8 mouse cellular contexts compared by ENCODE assay signal in the genomic region with DNA sequence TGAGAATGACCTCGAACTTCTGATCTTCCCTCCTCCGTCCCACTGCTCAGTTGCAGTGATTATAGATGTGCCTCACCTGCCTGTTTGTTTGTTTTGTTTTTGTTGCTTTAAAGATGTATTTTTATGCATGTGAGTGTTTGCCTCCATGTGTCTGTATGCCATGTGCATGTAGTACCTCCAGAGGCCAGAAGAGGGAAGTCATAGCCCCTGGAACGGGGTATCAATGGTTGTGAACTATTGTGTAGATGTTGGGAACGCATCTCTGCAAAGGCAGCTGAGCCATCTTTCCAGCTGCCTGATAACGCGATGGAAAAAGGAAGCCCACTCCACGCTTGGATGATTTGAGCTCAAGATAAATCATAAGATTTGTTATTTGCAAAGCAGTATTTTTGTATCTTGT.
A peak's percentile ranks its signal among the peaks of the same experiment; 100 is the strongest.
DNase-seq lines count a peak whose midpoint lies in the region; ATAC-seq and TF ChIP-seq lines count a peak whose summit lies in the region.
"Had no signal": no experiment of that assay in that cellular context is flagged by ENCODE, and none has a peak within 500 bp of the region (broad histone marks: within the 10 kb centered on the region; RNA-seq: fewer than 3 reads in every experiment).

No protein-coding gene starts in this region.

- no peak for TF ChIP-seq EP300 in ES-Bruce4 (IDR thresholded peaks at IDR 0.05; ENCODE audit: insufficient read depth, low read depth, low read length)

- TF ChIP-seq CTCF in kidney, adult 2 months (conservative IDR thresholded peaks at IDR 0.05; ENCODE audit: insufficient read depth, insufficient read length, low read depth, low read length): peak; percentile 53
- peak; percentile 3 for TF ChIP-seq CTCF in ES-Bruce4 (IDR thresholded peaks at IDR 0.05; ENCODE audit: low read depth, low read length)

- H3K36me3 ChIP-seq in kidney, adult 2 months (ENCODE audit: control insufficient read depth, insufficient read depth, low read length): no peaks in the 10 kb centered on the region
- no peaks in the 10 kb centered on the region for H3K36me3 ChIP-seq in kidney, embryonic 16.5 days (ENCODE audit: insufficient read depth, low read length)
- H3K36me3 ChIP-seq in ES-Bruce4 (ENCODE audit: control insufficient read depth, insufficient read depth, low read length, poor library complexity, severe bottlenecking): no peaks in the 10 kb centered on the region
- H3K36me3 ChIP-seq: embryonic facial prominence, embryonic 15.5 days had no signal

- no peaks in the 10 kb centered on the region for H3K4me1 ChIP-seq in kidney, adult 2 months (ENCODE audit: control insufficient read depth, insufficient read depth, low read length)
- H3K4me1 ChIP-seq in kidney, embryonic 16.5 days (ENCODE audit: insufficient read depth, low read length): 0 out of 2 replicates have a peak, but pooled peaks cover 3% of the 10 kb centered on the region
- H3K4me1 ChIP-seq in ES-Bruce4 (ENCODE audit: control insufficient read depth, insufficient read depth, low read length): no peaks in the 10 kb centered on the region
- H3K4me1 ChIP-seq: embryonic facial prominence, embryonic 15.5 days had no signal

- H3K9me3 ChIP-seq in kidney, embryonic 16.5 days (ENCODE audit: low read length): no peaks in the 10 kb centered on the region
- no peaks in the 10 kb centered on the region for H3K9me3 ChIP-seq in ES-Bruce4 (replicated peaks; ENCODE audit: control insufficient read depth, insufficient read depth, low read length, poor library complexity, severe bottlenecking)
- H3K9me3 ChIP-seq: embryonic facial prominence, embryonic 15.5 days had no signal

- ATAC-seq in kidney, embryonic 16.5 days (ENCODE audit: low FRiP score, low TSS enrichment): no peak

- H3K4me3 ChIP-seq in kidney, adult 2 months (ENCODE audit: insufficient read depth, low read depth, low read length): no peak overlapping the region
- no peak overlapping the region for H3K4me3 ChIP-seq in kidney, embryonic 16.5 days (ENCODE audit: low read length)
- H3K4me3 ChIP-seq in ES-Bruce4 (ENCODE audit: low read depth, low read length): no peak overlapping the region
- H3K4me3 ChIP-seq: embryonic facial prominence, embryonic 15.5 days had no signal

- WGBS in kidney, adult 2 months: 79% methylated on average over 7 of the region's 7 CpGs
- WGBS in kidney, embryonic 16.5 days: 71% methylated on average over 7 of the region's 7 CpGs

- no peak overlapping the region for H3K27ac ChIP-seq in kidney, adult 2 months (ENCODE audit: insufficient read depth, low read depth, low read length)
- no peak overlapping the region for H3K27ac ChIP-seq in kidney, embryonic 16.5 days (ENCODE audit: low read length)
- H3K27ac ChIP-seq in ES-Bruce4 (ENCODE audit: insufficient read depth, low read length): no peak overlapping the region
- H3K27ac ChIP-seq: embryonic facial prominence, embryonic 15.5 days had no signal

- no peaks in the 10 kb centered on the region for H3K27me3 ChIP-seq in kidney, adult 2 months (replicated peaks; ENCODE audit: control insufficient read depth, insufficient read depth, low read length)
- H3K27me3 ChIP-seq in kidney, embryonic 16.5 days (ENCODE audit: insufficient read depth, low read length): no peaks in the 10 kb centered on the region
- no peaks in the 10 kb centered on the region for H3K27me3 ChIP-seq in ES-Bruce4 (ENCODE audit: control insufficient read depth, insufficient read depth, low read length, poor library complexity, severe bottlenecking)
- H3K27me3 ChIP-seq: embryonic facial prominence, embryonic 15.5 days had no signal

- no peak for TF ChIP-seq POLR2A in kidney, adult 2 months (IDR thresholded peaks at IDR 0.05; ENCODE audit: low read depth, low read length)
- no peak for TF ChIP-seq POLR2A in ES-Bruce4 (IDR thresholded peaks at IDR 0.05; ENCODE audit: insufficient read depth, low read length)

- DNase-seq in kidney, adult 2 months: peak; percentile 41
- peak; percentile 67 to 72 for DNase-seq in B cell, adult 2 months
- DNase-seq in kidney, postnatal 4 days: peak; percentile 45 to 51
- no peak for DNase-seq in ovary, postnatal 14 days (ENCODE audit: low spot score)
- no peak for DNase-seq in gastrocnemius, adult 18-20 months (ENCODE audit: low spot score)

- no peak overlapping the region for H3K9ac ChIP-seq in kidney, embryonic 16.5 days (replicated peaks; ENCODE audit: low read length)
- H3K9ac ChIP-seq in ES-Bruce4 (ENCODE audit: low read depth, poor library complexity, severe bottlenecking): no peak overlapping the region
- H3K9ac ChIP-seq: embryonic facial prominence, embryonic 15.5 days had no signal

- no peak overlapping the region for H3K4me2 ChIP-seq in kidney, embryonic 16.5 days (replicated peaks; ENCODE audit: low read depth, low read length)
- H3K4me2 ChIP-seq: embryonic facial prominence, embryonic 15.5 days had no signal

Comparison
In these comparisons a context has a peak if more than half of its experiments do, and no peak if none do; other contexts are left out.
1. DNase-seq: peak in kidney, adult 2 months (single experiment), B cell, adult 2 months (2 of 2) and kidney, postnatal 4 days (2 of 2); none in ovary, postnatal 14 days (single experiment) and gastrocnemius, adult 18-20 months (single experiment).